Mouse (Mus musculus) cerebellum, adult 2 months (tissue): ENCODE data around the gene Swap70. TPM values are rescaled to one million over a fixed set of nuclear protein-coding genes. Genes with fewer than 3 reads are reported as not detected.

Experiments
- DNase-seq, 2 experiments: peaks; one replicate each; pipeline ENCODE4 v3.0.0; 2021
- H3K27ac ChIP-seq: fragments of 200-500 bp; 2 replicates; pipeline ENCODE4 v1.5.1; 2012; ENCODE audit warnings: low read length, control low read depth, inconsistent platforms; ENCODE audit not compliant: insufficient read depth
- H3K27me3 ChIP-seq: fragments of 200-500 bp; 2 replicates; pipeline ENCODE4 v1.6.1; 2012; ENCODE audit warnings: inconsistent platforms, mild to moderate bottlenecking, low read length, moderate library complexity; ENCODE audit not compliant: control insufficient read depth, insufficient read depth
- H3K4me1 ChIP-seq: fragments of 200-500 bp; 2 replicates; pipeline ENCODE4 v1.6.1; 2011; ENCODE audit warnings: low read length; ENCODE audit not compliant: control insufficient read depth, insufficient read depth
- H3K4me3 ChIP-seq: fragments of 200-500 bp; replicated peaks from 2 replicates; pipeline ENCODE3; 2011; ENCODE audit warnings: mild to moderate bottlenecking, low read depth, low read length, control low read depth; ENCODE audit not compliant: insufficient read depth
- CTCF ChIP-seq: fragments of 200-500 bp; IDR thresholded peaks from 2 replicates; pipeline ENCODE4 v1.5.1; 2011; ENCODE audit warnings: low read depth, mild to moderate bottlenecking, control low read depth, low read length, moderate library complexity, borderline replicate concordance; ENCODE audit not compliant: insufficient read depth
- POLR2A ChIP-seq: fragments of 200-500 bp; IDR thresholded peaks from 2 replicates; pipeline ENCODE4 v1.6.1; 2011; ENCODE audit warnings: low read length, control low read depth, borderline replicate concordance; ENCODE audit not compliant: insufficient read depth
- WGBS: fragments of 180-500 bp; shearing (Covaris S2); methylation state at CpG from one replicate; pipeline ENCODE4 v1.1.7; 2018; 5-methylcytosine and 5-hydroxymethylcytosine counted together
- polyA plus RNA-seq: library from polyadenylated mRNA; depleted of rRNA; stranded (reverse); fragments of >200 nt; gene quantifications from 2 replicates; pipeline ENCODE4 v1.2.3, GENCODE M21; 2012

The Swap70 gene
- polyA plus RNA-seq, 1 experiment, result 5.4 TPM

DNA sequence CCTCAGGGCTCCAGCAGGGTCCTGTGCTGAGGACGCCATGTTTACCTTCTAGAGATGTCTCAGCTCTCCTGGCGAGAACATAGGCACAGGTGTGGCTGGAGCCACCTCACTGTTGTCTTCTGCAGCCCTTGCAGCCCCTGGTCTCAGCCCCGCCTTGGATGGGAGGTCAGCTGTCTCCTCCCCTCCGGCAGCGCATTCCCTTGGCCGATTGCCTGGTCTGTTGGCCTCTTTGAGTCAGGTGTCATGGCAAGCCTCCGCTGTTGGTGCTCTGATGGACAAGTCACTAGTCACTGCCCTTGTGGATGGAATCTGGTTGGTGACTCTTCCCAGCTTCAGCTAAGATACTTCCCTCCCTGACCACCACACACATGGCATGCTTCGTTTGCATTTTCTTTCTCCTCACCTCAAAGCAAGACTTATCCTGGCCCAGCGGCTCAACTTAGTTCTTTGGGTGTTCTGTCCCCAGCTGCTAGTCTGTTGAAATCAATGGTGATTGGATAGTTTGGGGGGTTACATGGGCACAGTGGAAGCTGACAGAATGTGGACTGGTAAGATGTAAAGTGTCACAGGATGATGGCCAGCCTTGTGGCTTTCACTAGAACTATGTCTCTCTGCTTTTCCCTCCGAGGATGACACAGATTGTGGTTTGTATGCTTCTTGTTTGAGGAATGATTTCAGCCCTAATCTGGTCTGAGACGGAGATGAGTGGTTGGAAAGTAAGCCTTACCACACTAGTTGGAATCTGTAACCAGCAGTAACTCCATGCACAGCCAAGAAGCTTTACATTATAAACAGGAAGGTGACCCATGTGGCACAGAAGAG lies 60.1 kb downstream of the Swap70 start:
- Histone ChIP-seq H3K27me3 (no peaks in the 10 kb centered on the region), H3K4me3 (no peak overlapping the region), H3K27ac (no peak overlapping the region), H3K4me1 (no peaks in the 10 kb centered on the region)
- TF ChIP-seq POLR2A, result no peak
- TF ChIP-seq CTCF, result no peak
- no peak for DNase-seq
- WGBS, result 79% methylated on average over 11 of the region's 11 CpGs

DNA sequence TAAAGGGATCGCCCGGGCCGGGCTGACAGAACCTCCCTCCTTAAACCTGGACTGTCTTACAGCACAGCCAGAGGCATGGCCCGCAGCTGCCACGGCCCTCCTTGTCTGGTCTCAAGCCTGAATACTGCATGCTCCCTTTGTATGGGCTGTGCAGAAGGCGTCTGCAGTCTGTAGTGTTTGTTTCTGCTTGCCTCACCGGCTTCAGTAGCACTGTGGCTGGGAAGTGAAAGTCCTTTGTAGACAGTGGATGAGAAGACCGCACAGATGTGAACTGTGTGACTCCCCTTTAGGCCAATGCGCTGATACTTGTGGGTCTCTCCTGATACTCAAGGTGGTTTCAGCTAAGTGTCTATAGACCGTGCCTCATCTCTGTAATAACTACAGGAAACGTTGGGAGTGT lies 61.3 kb downstream of the Swap70 start:
- Histone ChIP-seq H3K4me3 (no peak overlapping the region), H3K4me1 (peaks cover 3% of the 10 kb centered on the region), H3K27me3 (no peaks in the 10 kb centered on the region), H3K27ac (no peak overlapping the region)
- DNase-seq, result no peak
- TF ChIP-seq POLR2A (no peak), CTCF (no peak)
- 83% methylated on average over 11 of the region's 11 CpGs for WGBS

GRCm38 (mm10) chr7:110283484-110284275 lies 62.2 kb downstream of the Swap70 start:
- TF ChIP-seq POLR2A (no peak), CTCF (no peak)
- 94% methylated on average over 6 of the region's 6 CpGs for WGBS
- DNase-seq, result no peak
- Histone ChIP-seq H3K4me3 (no peak overlapping the region), H3K27me3 (no peaks in the 10 kb centered on the region), H3K27ac (no peak overlapping the region), H3K4me1 (peaks cover 11% of the 10 kb centered on the region)

DNA sequence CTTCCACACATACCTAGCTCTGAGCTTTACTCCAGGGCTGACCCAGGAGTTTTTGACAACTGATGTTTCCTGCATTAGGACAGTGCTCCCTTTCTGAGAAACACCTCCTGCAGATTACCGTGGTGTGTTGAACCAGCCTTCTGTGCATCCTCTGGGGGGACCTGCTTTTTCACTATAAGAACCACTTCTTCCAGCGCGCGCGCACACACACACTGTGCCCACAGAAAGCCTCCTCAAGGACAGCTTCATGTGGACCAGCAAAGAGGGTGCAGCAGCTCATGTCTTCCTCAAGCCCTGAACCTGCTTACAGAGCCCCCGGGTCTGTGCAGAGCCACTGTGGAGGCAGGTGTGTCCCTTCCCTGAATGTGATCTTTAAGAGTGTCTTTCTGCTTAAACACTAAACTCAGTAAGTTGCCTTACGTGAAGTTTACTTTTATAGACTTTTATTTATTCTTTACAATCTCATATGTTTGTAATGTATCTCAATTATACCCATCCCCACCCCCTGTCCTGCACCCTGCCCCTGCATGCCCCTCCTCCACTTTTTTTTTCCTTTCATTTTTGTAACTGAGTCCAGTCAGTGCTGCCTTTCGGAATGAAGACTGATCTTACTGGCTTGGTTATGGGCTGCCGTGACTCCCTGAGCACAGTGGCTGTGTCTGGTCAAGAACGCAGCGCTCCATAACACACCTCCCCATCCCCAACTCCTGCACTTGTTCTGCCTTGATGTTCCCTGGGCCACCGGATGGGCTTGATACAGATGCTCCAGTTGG lies 63.8 kb downstream of the Swap70 start:
- TF ChIP-seq CTCF (no peak), POLR2A (no peak)
- DNase-seq, result no peak
- Histone ChIP-seq H3K27me3 (no peaks in the 10 kb centered on the region), H3K4me1 (peaks cover 14% of the 10 kb centered on the region), H3K27ac (no peak overlapping the region), H3K4me3 (no peak overlapping the region)
- WGBS, result 93% methylated on average over 12 of the region's 12 CpGs

GRCm38 (mm10) chr7:110285849-110286151 lies 64.3 kb downstream of the Swap70 start:
- WGBS, result 71% methylated on average over 3 of the region's 3 CpGs

DNA sequence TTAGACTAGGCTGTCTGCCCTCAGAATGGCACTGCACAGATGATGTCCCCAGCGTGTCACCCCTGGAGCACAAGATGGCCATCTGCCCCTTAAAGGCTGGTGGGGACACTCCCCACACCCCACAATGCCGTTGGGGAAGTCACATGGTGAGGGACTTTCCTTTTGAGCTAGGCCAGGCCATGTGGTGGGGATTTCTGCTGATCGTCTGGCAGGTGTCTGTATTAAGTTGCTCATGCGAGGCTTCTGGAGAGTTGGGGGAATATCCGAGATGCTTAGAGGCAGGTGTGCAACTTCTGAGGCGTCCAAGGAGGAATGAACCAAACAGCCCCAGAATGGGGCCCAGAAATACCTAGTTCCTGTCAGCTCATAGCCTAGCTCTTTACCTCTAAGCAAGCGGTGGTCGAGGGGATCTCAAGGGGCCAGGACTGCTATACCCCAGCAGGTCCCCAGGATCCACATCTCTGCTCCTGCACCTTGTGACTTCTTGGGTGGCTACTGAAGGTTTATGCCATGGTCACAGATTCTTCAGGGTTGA lies 64.8 kb downstream of the Swap70 start:
- 77% methylated on average over 8 of the region's 8 CpGs for WGBS
- no peak for DNase-seq
- TF ChIP-seq CTCF, result no peak

More at GRCm38 (mm10) chr7:110285849-110286151, 64.3 kb downstream of the Swap70 start:
- DNase-seq, result no peak
- H3K27ac ChIP-seq, result no peak overlapping the region
- peaks cover 14% of the 10 kb centered on the region for H3K4me1 ChIP-seq
- H3K27me3 ChIP-seq, result no peaks in the 10 kb centered on the region
- TF ChIP-seq CTCF (no peak), POLR2A (no peak)
- H3K4me3 ChIP-seq, result no peak overlapping the region

DNA sequence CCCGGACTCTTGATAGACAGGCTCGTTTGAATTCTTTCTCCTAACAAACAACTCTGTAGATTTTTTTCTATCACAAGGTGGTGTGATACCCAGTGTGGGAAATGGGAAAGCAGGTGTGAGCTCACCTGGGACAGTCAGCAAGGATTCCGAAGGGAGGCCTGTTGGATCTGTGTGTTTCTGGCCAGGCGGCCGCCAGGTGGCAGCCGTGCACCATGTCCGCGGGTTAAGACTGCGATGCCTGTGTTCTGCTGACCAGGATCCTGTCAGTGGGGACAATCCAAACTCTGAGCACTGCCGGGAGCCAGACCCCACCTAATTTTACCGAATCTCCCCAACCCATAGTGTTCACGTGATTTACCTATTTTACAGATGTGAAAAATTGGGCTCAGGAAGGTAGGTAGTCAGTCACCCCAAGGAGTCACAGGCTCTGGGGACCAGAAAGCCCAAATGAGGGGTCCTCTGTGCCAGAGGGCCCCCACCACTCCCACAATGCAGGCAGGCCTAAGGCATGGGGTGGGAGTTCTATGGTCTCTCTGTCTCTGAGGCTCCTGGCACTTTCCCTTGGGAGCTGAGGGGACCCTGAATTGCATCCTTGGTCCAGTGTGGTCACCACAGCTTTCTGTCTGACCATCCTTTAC lies 65.4 kb downstream of the Swap70 start:
- Histone ChIP-seq H3K27me3 (no peaks in the 10 kb centered on the region), H3K4me3 (no peak overlapping the region), H3K27ac (no peak overlapping the region), H3K4me1 (peaks cover 14% of the 10 kb centered on the region)
- 8% methylated on average over 12 of the region's 12 CpGs for WGBS
- peak; percentile 78 to 86 for DNase-seq
- peak; percentile 97 for TF ChIP-seq CTCF
- TF ChIP-seq POLR2A, result no peak

More for the DNA sequence above, 64.8 kb downstream of the Swap70 start:
- Histone ChIP-seq H3K27me3 (no peaks in the 10 kb centered on the region), H3K4me3 (no peak overlapping the region), H3K4me1 (peaks cover 14% of the 10 kb centered on the region), H3K27ac (no peak overlapping the region)
